ENCODE assay signal across 8 mouse cellular contexts in genomic region chr11:8589226-8589905, GRCm38 (mm10).
DNase-seq lines count a peak whose midpoint lies in the region; ATAC-seq and TF ChIP-seq lines count a peak whose summit lies in the region.

No protein-coding gene starts in this region.

- no peaks in the 10 kb centered on the region for H3K27me3 ChIP-seq in kidney, adult 2 months (replicated peaks; ENCODE audit: control insufficient read depth, insufficient read depth, low read length)
- no peaks in the 10 kb centered on the region for H3K27me3 ChIP-seq in forebrain, postnatal 0 days (ENCODE audit: insufficient read depth, low read length)

- no peak overlapping the region for H3K9ac ChIP-seq in forebrain, postnatal 0 days

- peak overlapping the region; percentile 59 for H3K27ac ChIP-seq in kidney, adult 2 months (ENCODE audit: insufficient read depth, low read depth, low read length)
- no peak overlapping the region for H3K27ac ChIP-seq in gastrocnemius, adult 2 months
- H3K27ac ChIP-seq in forebrain, postnatal 0 days (ENCODE audit: low read depth, low read length): no peak overlapping the region

- peak; percentile 49 for DNase-seq in kidney, adult 2 months
- DNase-seq in kidney, adult 11 months: no peak
- DNase-seq in layer of hippocampus, postnatal 14 days (ENCODE audit: low spot score in 2 of 2): peak; percentile 37 to 55
- peak; percentile 71 for DNase-seq in lung, postnatal 25 days (ENCODE audit: low spot score)
- no peak for DNase-seq in cerebellum, adult 11-12 months
- DNase-seq in gastrocnemius, adult 2 months: no peak
- DNase-seq in forebrain, postnatal 0 days: no peak

- H3K4me1 ChIP-seq in kidney, adult 2 months (ENCODE audit: control insufficient read depth, insufficient read depth, low read length): peaks cover 26% of the 10 kb centered on the region
- no peaks in the 10 kb centered on the region for H3K4me1 ChIP-seq in forebrain, postnatal 0 days (ENCODE audit: insufficient read depth)

- TF ChIP-seq POLR2A in kidney, adult 2 months (IDR thresholded peaks at IDR 0.05; ENCODE audit: low read depth, low read length): no peak

- no peaks in the 10 kb centered on the region for H3K9me3 ChIP-seq in forebrain, postnatal 0 days (ENCODE audit: low read length)

- no peak for TF ChIP-seq CTCF in kidney, adult 2 months (conservative IDR thresholded peaks at IDR 0.05; ENCODE audit: insufficient read depth, insufficient read length, low read depth, low read length)
- no peak for TF ChIP-seq CTCF in gastrocnemius, adult 2 months (IDR thresholded peaks at IDR 0.05)
- no peak for TF ChIP-seq CTCF in forebrain, postnatal 0 days (IDR thresholded peaks at IDR 0.05; ENCODE audit: low read depth)

- no peaks in the 10 kb centered on the region for H3K36me3 ChIP-seq in kidney, adult 2 months (ENCODE audit: control insufficient read depth, insufficient read depth, low read length)
- H3K36me3 ChIP-seq in forebrain, postnatal 0 days (ENCODE audit: insufficient read depth): no peaks in the 10 kb centered on the region

- ATAC-seq in common myeloid progenitor, adult 5-6 weeks (replicated peaks; ENCODE audit: low read depth, poor library complexity, severe bottlenecking): peak; percentile 86
- no peak for ATAC-seq in forebrain, postnatal 0 days

- intact Hi-C loops in gastrocnemius, adult 2 months (cut with DNase I): no loop called here

- 33% methylated on average over 9 of the region's 9 CpGs for WGBS in kidney, adult 2 months
- 60% methylated on average over 9 of the region's 9 CpGs for WGBS in forebrain, postnatal 0 days

- H3K4me3 ChIP-seq in kidney, adult 2 months (ENCODE audit: insufficient read depth, low read depth, low read length): no peak overlapping the region
- no peak overlapping the region for H3K4me3 ChIP-seq in gastrocnemius, adult 2 months
- no peak overlapping the region for H3K4me3 ChIP-seq in forebrain, postnatal 0 days (ENCODE audit: low read depth, low read length)

- H3K4me2 ChIP-seq in forebrain, postnatal 0 days (ENCODE audit: low read depth): no peak overlapping the region

Comparison
In these comparisons a context has a peak if more than half of its experiments do, and no peak if none do; other contexts are left out.
1. DNase-seq: peak in kidney, adult 2 months (single experiment), layer of hippocampus, postnatal 14 days (2 of 2) and lung, postnatal 25 days (single experiment); none in kidney, adult 11 months (single experiment), cerebellum, adult 11-12 months (single experiment), gastrocnemius, adult 2 months (single experiment) and forebrain, postnatal 0 days (single experiment).